Mouse (Mus musculus) forebrain, embryonic 14.5 days (tissue): Measurements from ENCODE around the gene Rnf146. TPM values are rescaled to one million over a fixed set of nuclear protein-coding genes. Genes with fewer than 3 reads are reported as not detected.
A peak's percentile ranks its signal among the peaks of the same experiment; 100 is the strongest.

Experiments used
- ATAC-seq: fragments of 200-750 bp; cut with Nextera tagmentation; 2 replicates; pipeline ENCODE4 v1.8.0; 2017; ENCODE audit warnings: mild to moderate bottlenecking, moderate library complexity
- DNase-seq: peaks from one replicate; pipeline ENCODE4 v3.0.0-alpha.2; 2015; ENCODE audit warnings: low spot score
- H3K27ac ChIP-seq: fragments of 300-500 bp; sonication (generic); 2 replicates; pipeline ENCODE4 v1.5.1; 2014; ENCODE audit warnings: low read depth, mild to moderate bottlenecking, control low read depth, low read length, moderate library complexity
- H3K27me3 ChIP-seq: fragments of 300-500 bp; sonication (generic); replicated peaks from 2 replicates; pipeline ENCODE4 v1.6.1; 2014; ENCODE audit warnings: low read length, control low read depth, mixed read lengths; ENCODE audit not compliant: control insufficient read depth, insufficient read depth
- H3K36me3 ChIP-seq: fragments of 300-500 bp; sonication (generic); 2 replicates; pipeline ENCODE4 v1.6.1; 2014; ENCODE audit warnings: low read length, control low read depth; ENCODE audit not compliant: control insufficient read depth, insufficient read depth
- H3K4me1 ChIP-seq: fragments of 300-500 bp; sonication (generic); 2 replicates; pipeline ENCODE4 v1.6.1; 2014; ENCODE audit warnings: antibody characterized with exemption, low read length, control low read depth; ENCODE audit not compliant: control insufficient read depth, insufficient read depth
- H3K4me2 ChIP-seq: fragments of 300-500 bp; sonication (generic); 2 replicates; pipeline ENCODE4 v1.6.1; 2014; ENCODE audit warnings: mild to moderate bottlenecking, control low read depth, low read length
- H3K4me3 ChIP-seq: fragments of 300-500 bp; sonication (generic); 2 replicates; pipeline ENCODE4 v1.5.1; 2014; ENCODE audit warnings: low read depth, low read length, control low read depth
- H3K9ac ChIP-seq: fragments of 300-500 bp; sonication (generic); 2 replicates; pipeline ENCODE4 v1.6.1; 2014; ENCODE audit warnings: mild to moderate bottlenecking, low read length, control low read depth, moderate library complexity
- H3K9me3 ChIP-seq: fragments of 300-500 bp; sonication (generic); replicated peaks from 2 replicates; pipeline ENCODE4 v1.6.1; 2016; ENCODE audit warnings: low read length, control low read depth, mixed read lengths; ENCODE audit not compliant: control insufficient read depth
- WGBS: fragments of 180-500 bp; shearing (Covaris S2); extraction: QIAGEN DNeasy Blood & Tissue Kit; methylation state at CpG from one replicate; pipeline ENCODE4 v1.1.7; 2014; 5-methylcytosine and 5-hydroxymethylcytosine counted together
- polyA plus RNA-seq: library from polyadenylated mRNA; unstranded; fragments of >200 nt; fragmentation: Nextera tagmentation; extraction: Ambion mirVana; gene quantifications from 2 replicates; pipeline ENCODE4 v1.2.1, GENCODE M21; 2014

The Rnf146 gene
- polyA plus RNA-seq, 1 experiment from 2014 or later, result 71.0 TPM

DNA sequence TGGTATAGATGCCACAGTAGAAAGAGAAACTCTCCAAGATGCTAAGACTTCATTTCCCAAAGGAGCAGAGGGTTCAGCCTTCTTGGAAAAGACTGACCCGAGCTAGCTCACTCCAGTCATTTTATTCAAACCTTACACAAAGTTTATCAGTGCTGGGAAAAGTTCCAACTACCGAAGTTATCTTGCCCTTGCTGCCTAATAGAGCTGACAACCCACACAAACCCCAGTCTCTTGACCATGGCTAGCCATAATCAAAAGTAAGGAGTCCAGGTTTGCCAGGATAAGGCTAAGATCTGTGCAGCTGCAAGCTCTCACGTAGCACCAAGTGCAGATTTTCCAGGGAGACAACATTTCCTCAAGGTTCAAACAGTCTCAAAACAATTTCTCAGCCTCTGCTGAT lies 9.7 kb downstream of the Rnf146 start:
- Histone ChIP-seq H3K4me3 (no peak overlapping the region), H3K36me3 (peaks cover 13% of the 10 kb centered on the region), H3K4me1 (0 out of 2 replicates have a peak, but pooled peaks cover 2% of the 10 kb centered on the region), H3K4me2 (no peak overlapping the region), H3K27ac (no peak overlapping the region), H3K9ac (no peak overlapping the region), H3K9me3 (no peaks in the 10 kb centered on the region), H3K27me3 (no peaks in the 10 kb centered on the region)
- WGBS, result 86% methylated on average over 3 of the region's 3 CpGs
- DNase-seq (no peak), ATAC-seq (no peak)

DNA sequence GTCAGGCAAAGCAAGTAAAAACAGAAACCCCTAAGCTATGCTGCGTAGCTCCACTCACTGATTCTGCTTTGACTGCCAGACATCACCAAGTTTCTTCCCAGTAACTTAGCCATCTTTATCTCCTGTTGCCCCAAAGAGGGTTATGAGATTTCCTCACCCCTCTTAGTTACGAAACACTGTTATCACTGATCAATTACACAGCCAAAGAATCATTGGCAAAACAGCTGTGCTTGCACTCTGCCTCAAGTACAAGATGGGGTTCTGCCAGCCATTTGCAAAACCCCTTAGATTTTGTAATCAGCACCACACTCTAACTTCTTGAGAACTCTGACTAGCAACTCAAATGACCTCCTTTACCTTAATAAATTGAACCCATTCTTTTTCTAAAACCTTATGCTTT lies 10.8 kb downstream of the Rnf146 start:
- no peak overlapping the region for H3K4me3 ChIP-seq
- no peaks in the 10 kb centered on the region for H3K27me3 ChIP-seq
- H3K4me1 ChIP-seq, result 0 out of 2 replicates have a peak, but pooled peaks cover 2% of the 10 kb centered on the region
- 86% methylated on average over 2 of the region's 2 CpGs for WGBS
- no peak overlapping the region for H3K27ac ChIP-seq
- no peak overlapping the region for H3K9ac ChIP-seq
- H3K4me2 ChIP-seq, result no peak overlapping the region
- ATAC-seq (no peak), DNase-seq (no peak)
- peaks cover 25% of the 10 kb centered on the region for H3K36me3 ChIP-seq
- no peaks in the 10 kb centered on the region for H3K9me3 ChIP-seq

DNA sequence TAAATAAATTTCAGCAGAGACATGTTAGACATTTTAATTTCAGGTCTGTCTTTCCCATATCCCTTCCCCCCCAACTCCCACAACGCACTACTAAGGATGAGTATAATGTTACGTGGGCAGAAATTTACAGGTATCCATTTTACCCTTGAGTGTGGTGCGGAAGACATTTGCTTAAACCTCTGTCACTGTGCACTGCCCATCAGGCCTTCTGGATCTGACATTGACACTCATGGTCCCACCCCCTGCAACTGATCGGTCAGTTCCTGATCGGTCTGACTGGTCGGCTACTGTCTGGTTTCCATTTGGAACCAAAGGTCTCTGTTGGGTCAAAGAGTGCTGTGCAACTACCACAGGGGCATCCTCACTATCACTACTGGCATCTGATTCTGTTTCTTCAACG lies 15.6 kb downstream of the Rnf146 start:
- Histone ChIP-seq H3K36me3 (peaks cover 45% of the 10 kb centered on the region), H3K27ac (no peak overlapping the region), H3K4me2 (no peak overlapping the region), H3K4me3 (no peak overlapping the region), H3K9me3 (no peaks in the 10 kb centered on the region), H3K9ac (no peak overlapping the region), H3K27me3 (no peaks in the 10 kb centered on the region), H3K4me1 (no peaks in the 10 kb centered on the region)
- ATAC-seq (no peak), DNase-seq (no peak)
- WGBS, result over 99% methylated on average over 7 of the region's 7 CpGs

DNA sequence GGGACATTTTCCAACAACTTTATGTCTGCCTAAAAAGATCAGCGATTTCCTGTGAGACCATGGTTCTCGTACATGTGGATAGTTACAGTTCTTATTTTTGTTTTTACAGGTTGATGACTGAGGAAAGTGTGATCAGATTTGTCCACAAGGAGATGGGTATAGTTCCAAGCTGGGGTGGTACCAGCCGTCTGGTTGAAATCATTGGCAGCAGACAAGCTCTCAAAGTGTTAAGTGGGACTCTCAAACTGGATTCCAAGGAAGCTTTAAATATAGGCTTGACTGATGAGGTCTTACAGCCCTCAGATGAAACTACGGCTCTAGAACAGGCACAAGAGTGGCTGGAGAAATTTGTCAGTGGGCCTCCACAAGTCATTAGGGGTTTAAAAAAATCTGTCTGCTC lies 18.0 kb downstream of the Rnf146 start:
- ATAC-seq (no peak), DNase-seq (no peak)
- WGBS, result 93% methylated on average over 4 of the region's 4 CpGs
- no peak overlapping the region for H3K27ac ChIP-seq
- H3K9me3 ChIP-seq, result no peaks in the 10 kb centered on the region
- peaks cover 43% of the 10 kb centered on the region for H3K36me3 ChIP-seq
- H3K4me3 ChIP-seq, result no peak overlapping the region
- H3K27me3 ChIP-seq, result no peaks in the 10 kb centered on the region
- H3K9ac ChIP-seq, result no peak overlapping the region
- H3K4me1 ChIP-seq, result no peaks in the 10 kb centered on the region
- H3K4me2 ChIP-seq, result no peak overlapping the region

DNA sequence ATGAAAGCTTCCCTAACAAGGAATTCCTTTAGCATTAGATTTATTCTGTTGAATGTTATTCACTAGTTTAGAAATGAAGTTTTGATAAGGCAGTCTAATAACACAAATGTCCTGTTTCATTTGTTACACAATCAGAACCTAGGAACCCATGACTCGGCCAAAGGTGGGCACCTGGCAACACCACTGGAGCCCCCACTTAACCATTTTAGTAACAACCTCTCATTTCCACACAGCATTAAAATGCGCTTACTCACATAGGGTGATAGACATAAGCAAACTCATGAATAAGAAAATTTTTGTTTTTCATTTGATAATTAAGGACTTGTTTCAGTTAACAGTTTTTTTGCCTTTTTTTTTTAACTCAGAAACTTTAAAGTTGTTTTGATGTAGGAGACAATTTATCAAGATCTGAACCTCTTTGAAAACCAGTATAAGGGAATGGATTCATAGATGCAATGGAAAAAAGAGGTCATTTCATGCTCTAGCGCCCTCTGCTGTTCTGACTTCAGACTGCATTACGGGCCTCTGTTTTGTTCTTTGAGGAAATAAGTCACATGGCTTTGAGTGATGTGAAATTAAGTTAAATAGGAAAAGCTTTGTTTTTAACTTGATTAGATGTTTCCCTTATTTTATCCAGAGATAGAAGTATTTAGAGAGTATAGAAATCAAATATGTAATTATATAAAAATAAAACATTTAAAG lies 23.7 kb downstream of the Rnf146 start:
- 51% methylated on average over 4 of the region's 4 CpGs for WGBS
- no peak overlapping the region for H3K4me2 ChIP-seq
- H3K9ac ChIP-seq, result no peak overlapping the region
- no peaks in the 10 kb centered on the region for H3K27me3 ChIP-seq
- H3K4me3 ChIP-seq, result no peak overlapping the region
- no peak overlapping the region for H3K27ac ChIP-seq
- H3K36me3 ChIP-seq, result peaks cover 10% of the 10 kb centered on the region
- peak; percentile 62 for ATAC-seq
- no peaks in the 10 kb centered on the region for H3K9me3 ChIP-seq
- peak; percentile 79 for DNase-seq
- H3K4me1 ChIP-seq, result no peaks in the 10 kb centered on the region

DNA sequence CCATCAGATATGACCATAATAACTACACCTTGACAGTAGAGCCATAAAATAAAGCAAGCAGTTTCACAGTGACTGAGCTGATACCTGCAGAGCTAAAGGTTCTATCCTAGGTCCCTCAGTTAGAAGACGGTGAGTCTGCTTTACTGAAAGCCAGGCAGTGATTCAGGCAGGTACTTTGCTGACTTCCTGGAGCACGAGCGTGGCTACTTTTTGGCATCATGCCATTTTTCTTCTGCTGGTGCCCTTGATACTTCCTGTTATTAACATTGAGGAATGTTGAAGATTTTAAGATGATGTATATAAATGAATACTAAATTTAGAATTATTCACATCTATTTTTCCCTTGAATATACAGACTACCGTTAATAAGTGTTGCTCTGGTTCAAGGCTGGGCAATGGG lies 28.4 kb downstream of the Rnf146 start:
- WGBS, result 83% methylated on average over 4 of the region's 4 CpGs
- no peaks in the 10 kb centered on the region for H3K27me3 ChIP-seq
- H3K4me2 ChIP-seq, result no peak overlapping the region

DNA sequence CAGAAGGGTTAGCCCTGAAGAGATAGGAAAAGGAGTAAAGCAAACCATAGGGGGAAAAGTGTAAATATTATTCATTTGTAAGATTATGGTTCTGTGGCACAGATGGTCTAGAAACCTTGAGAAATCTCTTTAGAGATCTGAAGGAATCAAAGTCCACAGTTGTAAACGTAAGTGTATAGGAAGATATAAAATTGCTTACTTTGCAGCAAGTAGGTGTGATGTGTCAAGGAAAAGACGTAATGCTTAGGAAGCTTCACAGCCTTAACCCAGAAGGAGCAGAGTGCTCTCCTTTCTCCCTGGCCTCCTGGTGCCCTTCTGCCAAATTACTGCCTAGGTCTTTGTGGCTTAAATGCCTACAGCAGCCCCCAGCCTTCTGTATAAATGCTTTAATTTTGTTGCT lies 37.4 kb downstream of the Rnf146 start:
- H3K27me3 ChIP-seq, result no peaks in the 10 kb centered on the region
- H3K27ac ChIP-seq, result no peak overlapping the region
- no peaks in the 10 kb centered on the region for H3K9me3 ChIP-seq
- H3K4me2 ChIP-seq, result no peak overlapping the region
- H3K4me1 ChIP-seq, result no peaks in the 10 kb centered on the region
- H3K9ac ChIP-seq, result no peak overlapping the region
- no peak overlapping the region for H3K4me3 ChIP-seq
- 92% methylated on average over 2 of the region's 2 CpGs for WGBS
- H3K36me3 ChIP-seq, result no peaks in the 10 kb centered on the region
- ATAC-seq, result no peak
- no peak for DNase-seq

More for the DNA sequence above, 28.4 kb downstream of the Rnf146 start:
- Histone ChIP-seq H3K9me3 (no peaks in the 10 kb centered on the region), H3K36me3 (no peaks in the 10 kb centered on the region), H3K4me1 (no peaks in the 10 kb centered on the region), H3K9ac (no peak overlapping the region), H3K27ac (no peak overlapping the region), H3K4me3 (no peak overlapping the region)
- DNase-seq, result no peak
- ATAC-seq, result no peak

DNA sequence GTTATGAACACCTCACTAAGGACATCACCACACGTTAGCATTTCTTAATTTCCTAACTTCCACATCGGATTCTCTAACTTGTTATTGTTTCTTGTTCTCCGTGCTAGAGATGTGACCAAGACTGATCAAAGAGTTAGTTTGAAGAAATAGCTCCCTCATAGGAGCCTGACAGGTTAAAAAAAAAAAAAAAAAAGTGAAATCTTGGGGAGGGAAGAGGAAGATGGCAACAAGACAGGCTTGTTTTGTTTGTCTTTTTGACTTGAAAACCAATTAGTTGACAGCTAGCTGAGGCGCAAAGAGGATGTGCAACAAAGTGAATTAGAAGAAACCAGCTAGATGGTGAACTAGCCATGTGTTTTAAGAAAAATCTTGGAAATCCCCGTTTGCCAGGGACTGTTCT lies 48.3 kb downstream of the Rnf146 start:
- Histone ChIP-seq H3K9me3 (no peaks in the 10 kb centered on the region), H3K4me2 (peak overlapping the region; percentile 67), H3K36me3 (0 out of 2 replicates have a peak, but pooled peaks cover 3% of the 10 kb centered on the region), H3K27ac (no peak overlapping the region), H3K4me3 (peak overlapping the region; percentile 68), H3K4me1 (no peaks in the 10 kb centered on the region; the same call in 1 of the 2 replicates), H3K27me3 (no peaks in the 10 kb centered on the region), H3K9ac (peak overlapping the region; percentile 78; the same call in 1 of the 2 replicates)
- WGBS, result 34% methylated on average over 5 of the region's 5 CpGs
- ATAC-seq (no peak; the same call in 1 of the 2 replicates), DNase-seq (no peak)

DNA sequence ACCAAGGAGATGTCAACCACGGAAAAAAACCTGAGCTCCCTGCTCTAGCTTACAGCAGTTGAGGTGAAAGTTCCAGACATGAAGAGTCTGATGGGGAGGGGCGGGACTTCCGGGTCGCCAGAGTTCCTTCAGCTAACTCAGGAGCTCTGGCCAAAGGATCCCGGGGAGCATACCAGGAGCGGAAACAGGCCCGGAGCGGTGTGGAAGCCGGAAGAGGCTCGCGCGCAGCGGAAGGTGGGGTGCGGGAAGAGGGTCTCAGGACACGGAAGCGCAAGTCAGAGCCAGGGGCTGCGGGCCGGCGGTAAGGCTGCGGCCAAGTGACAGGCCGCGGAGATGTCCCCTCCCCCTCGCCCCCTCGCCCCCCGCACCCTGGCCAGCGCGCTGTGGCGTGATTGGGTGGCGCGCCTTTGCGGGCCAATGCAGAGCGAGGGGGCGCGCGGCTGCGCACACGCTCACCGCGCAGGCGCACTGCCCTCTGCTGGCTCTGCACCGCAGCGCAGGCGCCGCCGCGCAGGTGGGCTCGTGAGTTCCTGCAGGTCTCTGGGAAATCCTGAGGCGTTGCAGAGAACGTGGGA lies 49.1 kb downstream of the Rnf146 start, which contains the start of gene Echdc1:
TSS of gene Echdc1 (plus strand) at position 103 of the 575 bp plus-strand sequence.
- Histone ChIP-seq H3K27me3 (no peaks in the 10 kb centered on the region), H3K27ac (peak within 1 kb of the TSS; percentile 82), H3K4me3 (peak within 1 kb of the TSS; percentile 68), H3K36me3 (no peaks in the 10 kb centered on the region), H3K4me2 (peak within 1 kb of the TSS; percentile 67), H3K9me3 (no peaks in the 10 kb centered on the region), H3K4me1 (no peaks in the 10 kb centered on the region; the same call in 1 of the 2 replicates), H3K9ac (peak within 1 kb of the TSS; percentile 78)
- 0% methylated on average over 33 of the region's 49 CpGs for WGBS
- ATAC-seq (peak; percentile 98), DNase-seq (peak; percentile 93)
